Mouse (Mus musculus): ENCODE data around the gene Rac2.

- TF ChIP-seq CHD2 (IDR thresholded peaks at IDR 0.05; ENCODE audit: low read depth, low read length) (no peak), HCFC1 (IDR thresholded peaks at IDR 0.05; ENCODE audit: borderline replicate concordance, insufficient read depth, low read length) (no peak), ZC3H11A (IDR thresholded peaks at IDR 0.05; ENCODE audit: borderline replicate concordance, low read depth, low read length) (no peak)
These were observed 52.4 kb downstream of the Rac2 start for GRCm38 (mm10) chr15:78520112-78520715.
